Mouse (Mus musculus) MEL (cell line): ENCODE measurements around the gene Zbtb7a. TPM values are rescaled to one million over a fixed set of nuclear protein-coding genes. Genes with fewer than 3 reads are reported as not detected.

Source experiments
- DNase-seq: peaks from one replicate; pipeline ENCODE4 v3.0.0; 2011; ENCODE audit warnings: low read depth, low spot score
- H3K27ac ChIP-seq: 2 replicates; pipeline ENCODE4 v1.5.1; 2012; ENCODE audit warnings: low read depth, mild to moderate bottlenecking, control low read depth, low read length, moderate library complexity; ENCODE audit not compliant: control insufficient read depth
- H3K27me3 ChIP-seq, 2 experiments: fragments of 150-350 bp in 1 of 2; sonication (generic) in 1 of 2; 2 replicates each; pipeline ENCODE4 v1.6.1; 2012; ENCODE audit warnings: low read length in 2 of 2, mild to moderate bottlenecking in 2 of 2, improper control_type of control experiment in 1 of 2, moderate library complexity in 1 of 2; ENCODE audit not compliant: insufficient read depth in 2 of 2, control insufficient read depth in 1 of 2
- H3K36me3 ChIP-seq, 2 experiments: 2 replicates each; pipeline ENCODE4 v1.6.1; 2012 to 2014; ENCODE audit warnings: low read length in 2 of 2, improper control_type of control experiment in 1 of 2, inconsistent platforms in 1 of 2, mild to moderate bottlenecking in 1 of 2; ENCODE audit not compliant: insufficient read depth in 2 of 2, control insufficient read depth in 1 of 2
- H3K4me1 ChIP-seq, 2 experiments: fragments of 150-350 bp in 1 of 2; sonication (generic) in 1 of 2; 2 replicates each; pipeline ENCODE4 v1.6.1; 2012; ENCODE audit warnings: low read length in 2 of 2, improper control_type of control experiment in 1 of 2, mild to moderate bottlenecking in 1 of 2; ENCODE audit not compliant: insufficient read depth in 2 of 2, control insufficient read depth in 1 of 2
- H3K4me3 ChIP-seq, 2 experiments: fragments of 150-350 bp in 1 of 2; sonication (generic) in 1 of 2; 2 replicates each; pipeline ENCODE4 v1.5.1; 2012; ENCODE audit warnings: low read depth in 2 of 2, low read length in 2 of 2, mild to moderate bottlenecking in 2 of 2, moderate library complexity in 2 of 2, control low read depth in 1 of 2, improper control_type of control experiment in 1 of 2; ENCODE audit not compliant: control insufficient read depth in 1 of 2, insufficient read depth in 1 of 2
- H3K79me2 ChIP-seq: 2 replicates; pipeline ENCODE4 v1.6.1; 2012; ENCODE audit warnings: mild to moderate bottlenecking, low read length, moderate library complexity; ENCODE audit not compliant: control insufficient read depth, poor library complexity, insufficient read depth
- H3K9ac ChIP-seq: 2 replicates; pipeline ENCODE4 v1.6.1; 2012; ENCODE audit warnings: low read depth, mild to moderate bottlenecking, control low read depth, low read length, moderate library complexity; ENCODE audit not compliant: control insufficient read depth, poor library complexity, severe bottlenecking
- H3K9me3 ChIP-seq: fragments of 150-350 bp; sonication (generic); replicated peaks from 2 replicates; pipeline ENCODE4 v1.6.1; 2012; ENCODE audit warnings: mild to moderate bottlenecking, low read length, improper control_type of control experiment, moderate library complexity; ENCODE audit not compliant: insufficient read depth
- BHLHE40 ChIP-seq: IDR thresholded peaks from 2 replicates; pipeline ENCODE4 v1.6.1; 2012; ENCODE audit warnings: low read depth, mild to moderate bottlenecking, inconsistent platforms, low read length, improper control_type of control experiment, borderline replicate concordance
- CHD1 ChIP-seq: IDR thresholded peaks from 2 replicates; pipeline ENCODE4 v1.6.1; 2012; ENCODE audit warnings: low read depth, mild to moderate bottlenecking, inconsistent platforms, low read length, improper control_type of control experiment
- CTCF ChIP-seq, 3 experiments: IDR thresholded peaks in 2 of 3; conservative IDR thresholded peaks in 1 of 3; 2 replicates each; pipeline ENCODE4 v1.5.1; 2011 to 2012; ENCODE audit warnings: low read length in 3 of 3, low read depth in 2 of 3, mild to moderate bottlenecking in 2 of 3, improper control_type of control experiment in 1 of 3, inconsistent platforms in 1 of 3, mixed read lengths in 1 of 3, moderate library complexity in 1 of 3; ENCODE audit not compliant: control insufficient read depth in 1 of 3, insufficient read depth in 1 of 3, poor library complexity in 1 of 3, severe bottlenecking in 1 of 3
- E2F4 ChIP-seq: IDR thresholded peaks from 2 replicates; pipeline ENCODE4 v1.6.1; 2011; ENCODE audit warnings: low read depth, low read length, improper control_type of control experiment, borderline replicate concordance
- ELF1 ChIP-seq: IDR thresholded peaks from 2 replicates; pipeline ENCODE4 v1.6.1; 2014; ENCODE audit warnings: low read depth, mild to moderate bottlenecking, inconsistent platforms, low read length, improper control_type of control experiment, moderate library complexity
- EP300 ChIP-seq, 2 experiments: IDR thresholded peaks; 2 replicates each; pipeline ENCODE4 v1.6.1; 2011; ENCODE audit warnings: improper control_type of control experiment in 2 of 2, low read length in 2 of 2, low read depth in 1 of 2, mild to moderate bottlenecking in 1 of 2
- ETS1 ChIP-seq: IDR thresholded peaks from 2 replicates; pipeline ENCODE4 v1.6.1; 2012; ENCODE audit warnings: low read depth, mild to moderate bottlenecking, inconsistent platforms, low read length, improper control_type of control experiment, moderate library complexity
- GABPA ChIP-seq: IDR thresholded peaks from 2 replicates; pipeline ENCODE4 v1.6.1; 2012; ENCODE audit warnings: low read depth, mild to moderate bottlenecking, inconsistent platforms, low read length, improper control_type of control experiment, moderate library complexity
- GATA1 ChIP-seq: IDR thresholded peaks from 2 replicates; pipeline ENCODE4 v1.6.1; 2011; ENCODE audit warnings: low read depth, low read length, improper control_type of control experiment
- HCFC1 ChIP-seq: IDR thresholded peaks from 2 replicates; pipeline ENCODE4 v1.6.1; 2012; ENCODE audit warnings: low read depth, mild to moderate bottlenecking, inconsistent platforms, low read length, improper control_type of control experiment, moderate library complexity
- JUND ChIP-seq: IDR thresholded peaks from 2 replicates; pipeline ENCODE4 v1.6.1; 2011; ENCODE audit warnings: low read depth, mild to moderate bottlenecking, improper control_type of control experiment, low read length
- KAT2A ChIP-seq: conservative IDR thresholded peaks from 2 replicates; pipeline ENCODE4 v1.6.1; 2012; ENCODE audit warnings: low read depth, low read length, improper control_type of control experiment, inconsistent platforms
- MAFK ChIP-seq: IDR thresholded peaks from 2 replicates; pipeline ENCODE4 v1.6.1; 2011; ENCODE audit warnings: low read depth, mild to moderate bottlenecking, low read length, improper control_type of control experiment, borderline replicate concordance
- MAX ChIP-seq: IDR thresholded peaks from 2 replicates; pipeline ENCODE4 v1.6.1; 2011; ENCODE audit warnings: low read length, improper control_type of control experiment
- MXI1 ChIP-seq: IDR thresholded peaks from 2 replicates; pipeline ENCODE4 v1.6.1; 2011; ENCODE audit warnings: mild to moderate bottlenecking, low read depth, low read length, improper control_type of control experiment
- MYB ChIP-seq: IDR thresholded peaks from 2 replicates; pipeline ENCODE4 v1.6.1; 2011; ENCODE audit warnings: mild to moderate bottlenecking, low read depth, low read length, improper control_type of control experiment
- MYC ChIP-seq: IDR thresholded peaks from 2 replicates; pipeline ENCODE4 v1.6.1; 2011; ENCODE audit warnings: low read depth, mild to moderate bottlenecking, low read length, improper control_type of control experiment, moderate library complexity
- NELFE ChIP-seq: IDR thresholded peaks from 2 replicates; pipeline ENCODE4 v1.6.1; 2011; ENCODE audit warnings: low read depth, low read length, improper control_type of control experiment
- NRF1 ChIP-seq: IDR thresholded peaks from 2 replicates; pipeline ENCODE4 v1.6.1; 2014; ENCODE audit warnings: low read depth, mild to moderate bottlenecking, inconsistent platforms, low read length, improper control_type of control experiment, moderate library complexity; ENCODE audit not compliant: poor library complexity, insufficient read depth, severe bottlenecking
- POLR2A ChIP-seq, 2 experiments: IDR thresholded peaks; 2 replicates each; pipeline ENCODE4 v1.6.1; 2011 to 2012; ENCODE audit warnings: low read length in 2 of 2, mild to moderate bottlenecking in 2 of 2, control low read depth in 1 of 2, improper control_type of control experiment in 1 of 2, low read depth in 1 of 2, moderate library complexity in 1 of 2; ENCODE audit not compliant: control insufficient read depth in 1 of 2, insufficient read depth in 1 of 2, poor library complexity in 1 of 2
- POLR2AphosphoS2 ChIP-seq: IDR thresholded peaks from 2 replicates; pipeline ENCODE4 v1.6.1; 2011; ENCODE audit warnings: low read length, improper control_type of control experiment
- RAD21 ChIP-seq: IDR thresholded peaks from 2 replicates; pipeline ENCODE4 v1.6.1; 2011; ENCODE audit warnings: mild to moderate bottlenecking, low read depth, low read length, improper control_type of control experiment
- RCOR1 ChIP-seq: IDR thresholded peaks from 2 replicates; pipeline ENCODE4 v1.6.1; 2012; ENCODE audit warnings: low read depth, mild to moderate bottlenecking, inconsistent platforms, low read length, improper control_type of control experiment
- SIN3A ChIP-seq: IDR thresholded peaks from 2 replicates; pipeline ENCODE4 v1.6.1; 2012; ENCODE audit warnings: low read length, improper control_type of control experiment, inconsistent platforms
- SMC3 ChIP-seq: IDR thresholded peaks from 2 replicates; pipeline ENCODE4 v1.6.1; 2011; ENCODE audit warnings: low read depth, low read length, improper control_type of control experiment
- TAL1 ChIP-seq: IDR thresholded peaks from 2 replicates; pipeline ENCODE4 v1.6.1; 2012; ENCODE audit warnings: mild to moderate bottlenecking, inconsistent platforms, low read length, moderate library complexity, mixed read lengths
- TCF12 ChIP-seq: IDR thresholded peaks from 2 replicates; pipeline ENCODE4 v1.6.1; 2014; ENCODE audit warnings: low read depth, mild to moderate bottlenecking, inconsistent platforms, low read length, improper control_type of control experiment, moderate library complexity
- USF2 ChIP-seq, 2 experiments: IDR thresholded peaks; 2 replicates each; pipeline ENCODE4 v1.6.1; 2011 to 2012; ENCODE audit warnings: improper control_type of control experiment in 2 of 2, low read length in 2 of 2, borderline replicate concordance in 1 of 2, inconsistent platforms in 1 of 2, low read depth in 1 of 2, mild to moderate bottlenecking in 1 of 2; ENCODE audit not compliant: insufficient read depth in 1 of 2
- ZKSCAN1 ChIP-seq: IDR thresholded peaks from 2 replicates; pipeline ENCODE4 v1.6.1; 2012; ENCODE audit warnings: low read depth, mild to moderate bottlenecking, inconsistent platforms, low read length, improper control_type of control experiment, moderate library complexity
- ZMIZ1 ChIP-seq: IDR thresholded peaks from 2 replicates; pipeline ENCODE4 v1.6.1; 2012; ENCODE audit warnings: low read depth, mild to moderate bottlenecking, inconsistent platforms, low read length, improper control_type of control experiment, moderate library complexity
- ZNF384 ChIP-seq: IDR thresholded peaks from 2 replicates; pipeline ENCODE4 v1.6.1; 2012; ENCODE audit warnings: low read depth, mild to moderate bottlenecking, inconsistent platforms, low read length, improper control_type of control experiment
- polyA plus RNA-seq, 2 experiments: library from polyadenylated mRNA; stranded (reverse) in 1 of 2; unstranded in 1 of 2; fragments of >175 nt in 1 of 2; fragments of >200 nt in 1 of 2; gene quantifications; 2 replicates each; pipeline versions ENCODE4 v1.2.1 to v1.2.4; 2012; ENCODE audit warnings: low replicate concordance in 2 of 2, low read depth in 1 of 2; ENCODE audit not compliant: insufficient read length in 2 of 2, insufficient read depth in 1 of 2, missing spikeins in 1 of 2
- total RNA-seq: library from RNA; depleted of rRNA; stranded (reverse); fragments of 300-350 nt; gene quantifications from 2 replicates; pipeline ENCODE4 v1.2.3, GENCODE M21; 2012

Zbtb7a gene
- total and polyA plus RNA-seq, 3 experiments: 25.3 to 45.4 (median 40.6) TPM

DNA sequence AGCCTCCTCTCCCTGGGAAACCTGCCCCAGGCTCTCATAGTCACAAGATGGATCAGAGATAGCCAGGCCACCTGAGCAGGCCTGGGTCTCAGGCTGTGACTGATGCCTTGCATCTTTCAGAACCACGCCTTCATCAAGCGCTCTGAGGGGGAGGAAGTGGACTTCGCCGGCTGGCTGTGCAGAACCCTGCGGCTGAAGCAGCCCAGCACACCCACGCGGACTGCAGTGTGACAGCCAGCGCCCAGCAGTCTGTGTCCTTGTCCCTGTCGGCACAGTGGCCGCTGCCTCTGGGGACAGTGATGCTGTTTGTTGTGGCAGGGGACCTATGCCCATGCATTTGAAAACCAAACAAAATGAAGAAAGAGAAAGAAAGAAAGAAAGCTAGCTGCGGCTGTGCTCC is 11.5 kb upstream of the Zbtb7a start:
- H3K79me2 ChIP-seq: no peaks in the 10 kb centered on the region
- no peak for TF ChIP-seq ZKSCAN1
- TF ChIP-seq MYB: no peak
- TF ChIP-seq CHD1: no peak
- TF ChIP-seq MYC: no peak
- TF ChIP-seq JUND: no peak
- TF ChIP-seq ETS1: no peak
- no peak for TF ChIP-seq MAX
- no peak for TF ChIP-seq TCF12
- no peak for TF ChIP-seq ZMIZ1
- TF ChIP-seq GATA1: no peak
- TF ChIP-seq NELFE: no peak
- TF ChIP-seq TAL1: no peak
- no peak for TF ChIP-seq NRF1
- TF ChIP-seq SMC3: no peak
- H3K9me3 ChIP-seq: no peaks in the 10 kb centered on the region
- no peaks in the 10 kb centered on the region; a peak in 1 of 4 replicates for H3K36me3 ChIP-seq
- no peak overlapping the region for H3K9ac ChIP-seq
- no peaks in the 10 kb centered on the region for H3K27me3 ChIP-seq
- H3K4me1 ChIP-seq: no peaks in the 10 kb centered on the region
- DNase-seq: no peak
- H3K27ac ChIP-seq: no peak overlapping the region
- H3K4me3 ChIP-seq: no peak overlapping the region

DNA sequence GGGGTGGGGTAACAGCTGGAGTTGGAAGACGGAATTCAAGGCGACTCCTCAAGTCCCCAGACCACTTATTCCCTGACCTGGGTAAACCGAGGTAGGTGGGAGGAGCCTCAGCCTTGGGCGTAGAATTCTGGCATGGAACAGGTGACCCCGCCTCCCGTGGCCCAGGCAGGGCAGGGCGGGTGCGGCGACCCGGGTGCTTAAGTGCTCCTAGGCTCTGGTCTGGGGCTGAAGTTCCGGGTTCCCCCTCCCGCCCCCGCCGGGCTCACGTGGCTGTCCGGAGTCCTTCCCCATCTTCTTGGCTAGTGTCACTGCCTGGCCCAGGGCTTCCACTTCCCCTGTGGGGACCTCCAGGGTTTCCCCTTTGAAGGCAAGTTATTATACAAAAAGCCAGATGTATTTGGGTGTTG is 836 bp upstream of the Zbtb7a start:
- H3K27ac ChIP-seq: peak overlapping the region; percentile 93
- peak; percentile 92 for DNase-seq
- peak overlapping the region; percentile 95 for H3K9ac ChIP-seq
- H3K27me3 ChIP-seq: no peaks in the 10 kb centered on the region
- peak overlapping the region; percentile 61 to 97 for H3K4me3 ChIP-seq
- H3K79me2 ChIP-seq: peaks cover 26% of the 10 kb centered on the region
- peaks cover 6 to 15% of the 10 kb centered on the region in 2 experiments; a peak in 3 of 4 replicates for H3K4me1 ChIP-seq
- peaks cover 0 to 14% of the 10 kb centered on the region in 2 experiments; a peak in 2 of 4 replicates for H3K36me3 ChIP-seq
- H3K9me3 ChIP-seq: no peaks in the 10 kb centered on the region
- no peak for TF ChIP-seq ZNF384
- peak in 1 of 2 experiments; percentile 54; a peak in 1 of 4 replicates for TF ChIP-seq USF2 (IDR thresholded peaks at IDR 0.05; ENCODE audit: borderline replicate concordance in 1 of 2, insufficient read depth in 1 of 2, low read depth in 1 of 2, low read length in 2 of 2)
- TF ChIP-seq BHLHE40: peak; percentile 95
- TF ChIP-seq HCFC1: peak; percentile 73
- no peak for TF ChIP-seq SMC3
- peak; percentile 51; the same call in 1 of the 2 replicates for TF ChIP-seq POLR2AphosphoS2
- TF ChIP-seq MYC: peak; percentile 80
- no peak; the same call in 1 of the 2 replicates for TF ChIP-seq KAT2A
- TF ChIP-seq RCOR1: no peak
- no peak for TF ChIP-seq GABPA
- peak; percentile 95 for TF ChIP-seq MXI1
- peak; percentile 88 for TF ChIP-seq MAX
- peak; percentile 81 for TF ChIP-seq SIN3A
- TF ChIP-seq MYB: no peak
- peak; percentile 61; the same call in 1 of the 2 replicates for TF ChIP-seq ZMIZ1
- TF ChIP-seq MAFK: no peak
- TF ChIP-seq TCF12: peak; percentile 14; the same call in 1 of the 2 replicates
- TF ChIP-seq CHD1: no peak
- 0 out of 2 replicates have a peak, but pooled peaks have one; percentile 33 for TF ChIP-seq E2F4
- TF ChIP-seq RAD21: no peak
- no peak for TF ChIP-seq JUND
- peak in 1 of 2 experiments; percentile 32; a peak in 1 of 4 replicates for TF ChIP-seq EP300 (IDR thresholded peaks at IDR 0.05; ENCODE audit: low read depth in 1 of 2, low read length in 2 of 2)
- peak; percentile 74 for TF ChIP-seq NELFE
- TF ChIP-seq CTCF (IDR thresholded peaks at IDR 0.05 in 2 of 3, conservative IDR thresholded peaks at IDR 0.05 in 1 of 3; ENCODE audit: control insufficient read depth in 1 of 3, insufficient read depth in 1 of 3, low read depth in 2 of 3, low read length in 3 of 3, poor library complexity in 1 of 3, severe bottlenecking in 1 of 3): no peak
- TF ChIP-seq ELF1: peak; percentile 94
- TF ChIP-seq POLR2A (IDR thresholded peaks at IDR 0.05; ENCODE audit: control insufficient read depth in 1 of 2, insufficient read depth in 1 of 2, low read depth in 1 of 2, low read length in 2 of 2, poor library complexity in 1 of 2): peak; percentile 28 to 75; a peak in 2 of 4 replicates
